Mouse (Mus musculus) heart, adult 2 months (tissue): ENCODE measurements around the gene Tpgs1. TPM values are rescaled to one million over a fixed set of nuclear protein-coding genes. Genes with fewer than 3 reads are reported as not detected.

ENCODE experiments used
- DNase-seq, 2 experiments: peaks; one replicate each; pipeline ENCODE4 v3.0.0; 2021
- H3K27ac ChIP-seq: fragments of 200-600 bp; 2 replicates; pipeline ENCODE4 v1.8.1; 2022
- H3K27me3 ChIP-seq: fragments of 200-500 bp; 2 replicates; pipeline ENCODE4 v1.6.1; 2012; ENCODE audit warnings: mild to moderate bottlenecking, low read length, inconsistent platforms, mixed read lengths; ENCODE audit not compliant: control insufficient read depth, insufficient read depth
- H3K36me3 ChIP-seq: fragments of 200-500 bp; 2 replicates; pipeline ENCODE4 v1.6.1; 2012; ENCODE audit warnings: low read length, inconsistent platforms; ENCODE audit not compliant: control insufficient read depth, insufficient read depth
- H3K4me1 ChIP-seq: fragments of 200-500 bp; 2 replicates; pipeline ENCODE4 v1.6.1; 2011; ENCODE audit warnings: low read length; ENCODE audit not compliant: control insufficient read depth, insufficient read depth
- H3K4me3 ChIP-seq: fragments of 200-600 bp; 2 replicates; pipeline ENCODE4 v1.8.1; 2022
- H3K79me2 ChIP-seq: fragments of 200-500 bp; replicated peaks from 2 replicates; pipeline ENCODE4 v1.6.1; 2012; ENCODE audit warnings: mild to moderate bottlenecking, inconsistent platforms, low read length, moderate library complexity, mixed read lengths; ENCODE audit not compliant: control insufficient read depth, insufficient read depth
- H3K9ac ChIP-seq: fragments of 200-500 bp; 2 replicates; pipeline ENCODE4 v1.6.1; 2012; ENCODE audit warnings: low read depth, mild to moderate bottlenecking, control low read depth, inconsistent platforms, low read length, mixed read lengths
- CTCF ChIP-seq: fragments of 200-600 bp; IDR thresholded peaks from 2 replicates; pipeline ENCODE4 v1.8.1; 2022; ENCODE audit warnings: antibody characterized with exemption, mild to moderate bottlenecking, moderate library complexity
- EP300 ChIP-seq: fragments of 200-500 bp; IDR thresholded peaks from 2 replicates; pipeline ENCODE4 v1.6.1; 2011; ENCODE audit warnings: low read depth, low read length, control low read depth; ENCODE audit not compliant: insufficient read depth
- POLR2A ChIP-seq: fragments of 200-500 bp; IDR thresholded peaks from 2 replicates; pipeline ENCODE4 v1.6.1; 2011; ENCODE audit warnings: mild to moderate bottlenecking, low read depth, low read length, control low read depth; ENCODE audit not compliant: insufficient read depth
- WGBS: fragments of 180-500 bp; shearing (Covaris S2); methylation state at CpG from one replicate; pipeline ENCODE4 v1.1.7; 2018; 5-methylcytosine and 5-hydroxymethylcytosine counted together
- intact Hi-C: fragments of 180-260 bp; cut with DNase I; formaldehyde crosslinking; loops from one replicate; pipeline ENCODE4 v1.15.1; 2025
- polyA plus RNA-seq: library from polyadenylated mRNA; depleted of rRNA; stranded (reverse); fragments of >200 nt; gene quantifications from 2 replicates; pipeline ENCODE4 v1.2.3, GENCODE M21; 2012
- total RNA-seq, 2 experiments: library from RNA; stranded (reverse); gene quantifications; 2 replicates each; pipeline ENCODE4 v1.2.3; 2021

The Tpgs1 gene
- total and polyA plus RNA-seq, 3 experiments: 16.5 to 28.1 (median 18.8) TPM

DNA sequence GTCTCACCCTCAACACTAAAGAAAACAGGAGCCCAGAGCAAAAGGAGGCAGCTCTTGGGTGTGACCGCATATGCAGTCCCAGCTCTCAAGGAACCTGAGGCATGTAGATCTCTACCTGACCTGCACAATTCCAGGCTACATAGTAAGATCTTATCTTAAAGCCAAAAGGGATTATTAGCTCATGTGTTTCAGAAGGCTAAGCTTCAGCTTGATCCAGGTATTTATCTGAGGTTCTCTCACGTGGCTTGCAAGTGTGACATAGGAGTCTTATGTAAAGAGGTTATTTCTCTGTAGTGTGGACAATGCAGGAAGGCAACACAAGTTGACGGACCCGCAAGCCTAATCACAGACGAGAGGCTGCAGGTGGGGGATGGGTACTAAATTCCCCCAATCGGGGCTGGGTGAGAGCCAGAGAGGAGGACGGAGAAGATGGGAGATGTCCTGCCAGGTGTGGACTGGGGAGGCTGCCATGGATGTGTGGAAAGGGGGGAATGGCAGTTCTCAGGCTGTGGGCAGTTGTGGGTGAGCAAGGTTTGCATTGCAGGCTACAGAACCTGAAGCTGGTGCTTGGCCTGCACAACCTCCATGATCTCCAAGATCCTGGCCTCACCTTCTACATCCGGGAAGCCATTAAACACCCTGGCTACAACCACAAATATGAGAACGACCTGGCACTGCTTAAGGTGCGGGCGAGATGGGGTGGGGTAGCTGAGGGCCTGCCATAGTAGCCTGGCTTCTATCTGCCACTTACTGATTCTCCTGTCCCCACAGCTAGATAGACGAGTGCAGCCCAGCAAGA lies 24.6 kb downstream of the Tpgs1 start:
- Histone ChIP-seq H3K4me3 (no peak overlapping the region), H3K27ac (peak overlapping the region; percentile 85), H3K9ac (peak overlapping the region; percentile 24; the same call in 1 of the 2 replicates), H3K79me2 (no peaks in the 10 kb centered on the region), H3K4me1 (peaks cover 13% of the 10 kb centered on the region), H3K27me3 (no peaks in the 10 kb centered on the region), H3K36me3 (no peaks in the 10 kb centered on the region)
- TF ChIP-seq POLR2A (no peak), CTCF (no peak), EP300 (no peak)
- DNase-seq: no peak
- intact Hi-C loops: loop anchor here (2.0 kb wide), 1 partner anchor 95 kb away; no protein-coding TSS in a partner anchor
- 55% methylated on average over 12 of the region's 12 CpGs for WGBS

DNA sequence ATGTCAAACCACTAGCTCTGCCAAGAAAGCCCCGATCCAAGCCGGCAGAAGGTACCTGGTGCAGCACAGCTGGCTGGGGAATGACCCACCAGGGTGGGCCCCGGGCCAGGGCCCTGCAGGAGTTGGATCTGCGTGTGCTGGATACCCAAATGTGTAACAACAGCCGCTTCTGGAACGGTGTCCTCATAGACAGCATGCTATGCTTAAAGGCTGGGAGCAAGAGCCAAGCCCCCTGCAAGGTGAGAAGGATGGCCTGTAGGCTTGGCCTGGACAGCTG lies 25.1 kb downstream of the Tpgs1 start:
- Histone ChIP-seq H3K79me2 (no peaks in the 10 kb centered on the region), H3K27ac (peak overlapping the region; percentile 85), H3K9ac (peak overlapping the region; percentile 27), H3K4me1 (peaks cover 13% of the 10 kb centered on the region), H3K36me3 (no peaks in the 10 kb centered on the region), H3K4me3 (no peak overlapping the region), H3K27me3 (no peaks in the 10 kb centered on the region)
- intact Hi-C loops: loop anchor here (2.0 kb wide), 1 partner anchor 94 kb away; no protein-coding TSS in a partner anchor
- TF ChIP-seq POLR2A (no peak), EP300 (no peak), CTCF (no peak)
- WGBS: 56% methylated on average over 6 of the region's 6 CpGs
- no peak for DNase-seq

DNA sequence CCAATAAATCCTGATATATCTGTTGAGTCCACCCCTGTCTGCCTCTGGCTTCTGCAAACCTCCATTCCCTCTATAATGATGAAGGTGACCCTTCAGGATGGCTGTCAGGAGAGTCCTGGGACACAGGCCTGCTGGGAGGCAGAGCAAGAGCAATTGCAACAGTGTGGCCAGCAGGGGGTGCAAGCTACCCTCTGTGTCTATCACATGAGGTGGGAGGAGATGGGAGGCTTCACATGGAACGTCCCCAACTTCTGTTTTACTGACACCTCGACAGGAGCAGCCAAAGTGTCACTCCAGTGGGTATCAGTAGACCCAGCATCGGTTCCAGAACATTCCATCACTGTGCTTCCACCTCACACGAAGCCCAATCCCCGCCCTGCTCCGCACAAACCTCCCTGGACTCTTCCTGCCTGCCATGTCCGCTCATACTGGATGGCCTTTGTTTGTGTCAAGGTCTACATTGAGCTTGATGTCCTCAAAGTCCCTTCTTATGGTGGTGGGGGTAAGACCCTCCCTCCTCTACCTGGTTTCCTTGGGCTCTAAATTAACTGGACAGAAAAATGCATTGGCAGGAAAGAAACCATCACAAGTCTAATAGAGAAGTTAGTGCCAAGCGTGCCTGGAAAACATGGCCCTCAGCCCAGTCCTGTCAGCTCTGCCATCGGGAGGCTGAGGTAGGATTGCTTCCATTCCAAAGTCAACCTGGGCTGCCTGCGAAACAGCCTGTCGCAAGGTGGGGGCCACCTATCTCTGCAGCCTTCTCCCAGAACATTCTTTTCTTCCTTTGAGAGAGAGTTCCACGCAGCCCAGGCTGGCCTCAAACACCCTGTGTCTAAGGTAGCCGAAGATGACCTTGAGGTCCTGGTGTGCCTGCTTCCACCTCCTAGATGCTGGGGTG lies 26.3 kb downstream of the Tpgs1 start:
- H3K9ac ChIP-seq: no peak overlapping the region
- TF ChIP-seq CTCF (peak; percentile 93), EP300 (peak; percentile 95), POLR2A (peak; percentile 43; the same call in 1 of the 2 replicates)
- peak overlapping the region; percentile 85 for H3K27ac ChIP-seq
- no peaks in the 10 kb centered on the region for H3K79me2 ChIP-seq
- intact Hi-C loops: loop anchor here (2.0 kb wide), 1 partner anchor 93 kb away; no protein-coding TSS in a partner anchor
- H3K4me1 ChIP-seq: peaks cover 13% of the 10 kb centered on the region
- H3K36me3 ChIP-seq: no peaks in the 10 kb centered on the region
- DNase-seq: peak; percentile 85 to 86
- WGBS: 26% methylated on average over 13 of the region's 13 CpGs
- no peak overlapping the region for H3K4me3 ChIP-seq
- no peaks in the 10 kb centered on the region for H3K27me3 ChIP-seq

DNA sequence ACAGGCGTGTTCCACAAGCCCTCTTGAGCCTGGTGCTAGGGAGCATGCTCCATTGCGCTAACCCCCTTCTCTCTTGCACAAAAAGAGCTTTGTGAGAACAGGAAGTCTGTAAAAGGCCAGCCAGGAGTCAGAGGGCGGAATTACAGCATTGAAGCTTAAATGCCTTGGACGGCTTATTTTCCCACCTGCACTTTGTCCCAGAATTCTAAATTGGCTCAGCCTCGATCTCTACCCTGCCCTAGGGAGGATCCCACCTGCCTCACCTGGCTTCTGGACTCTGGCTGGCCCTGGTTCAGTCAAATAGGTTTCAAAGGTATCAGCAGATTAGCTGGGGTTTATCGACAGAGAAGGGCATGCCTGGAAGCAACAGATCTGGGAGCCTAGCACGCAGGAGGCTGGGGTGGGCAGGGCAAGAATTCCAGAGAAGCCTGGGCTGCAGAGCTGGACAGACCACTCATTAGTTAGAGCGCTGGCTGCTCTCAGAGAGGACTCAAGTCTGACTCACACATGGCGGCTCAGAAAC lies 27.0 kb downstream of the Tpgs1 start:
- Histone ChIP-seq H3K9ac (no peak overlapping the region), H3K4me3 (no peak overlapping the region), H3K27me3 (no peaks in the 10 kb centered on the region), H3K4me1 (peaks cover 15% of the 10 kb centered on the region), H3K27ac (peak overlapping the region; percentile 85), H3K79me2 (no peaks in the 10 kb centered on the region), H3K36me3 (no peaks in the 10 kb centered on the region)
- TF ChIP-seq POLR2A (no peak), EP300 (no peak), CTCF (no peak)
- peak in 1 of 2 experiments; percentile 60 for DNase-seq
- intact Hi-C loops: no loop called here
- WGBS: 24% methylated on average over 9 of the region's 9 CpGs

DNA sequence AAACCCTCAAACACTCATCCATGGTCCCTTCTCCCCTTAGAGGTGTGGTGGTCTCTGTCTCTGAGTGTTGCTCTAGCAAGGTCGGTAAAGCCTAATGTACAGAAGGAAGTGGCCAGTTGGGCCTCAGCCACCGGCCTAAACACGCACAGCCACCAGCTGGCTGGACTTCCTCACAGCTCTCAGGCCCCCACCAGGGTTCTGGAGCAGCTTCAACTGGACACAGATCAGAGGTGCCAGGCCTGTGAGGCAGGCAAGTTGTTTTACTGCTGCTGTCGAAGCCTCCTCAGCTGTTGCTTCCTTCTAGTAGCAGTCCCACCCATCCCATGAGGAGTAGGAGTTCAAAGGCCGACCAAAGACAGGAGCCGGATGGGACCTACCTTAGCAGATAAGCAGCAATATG lies 28.7 kb downstream of the Tpgs1 start:
- WGBS: 31% methylated on average over 6 of the region's 6 CpGs

DNA sequence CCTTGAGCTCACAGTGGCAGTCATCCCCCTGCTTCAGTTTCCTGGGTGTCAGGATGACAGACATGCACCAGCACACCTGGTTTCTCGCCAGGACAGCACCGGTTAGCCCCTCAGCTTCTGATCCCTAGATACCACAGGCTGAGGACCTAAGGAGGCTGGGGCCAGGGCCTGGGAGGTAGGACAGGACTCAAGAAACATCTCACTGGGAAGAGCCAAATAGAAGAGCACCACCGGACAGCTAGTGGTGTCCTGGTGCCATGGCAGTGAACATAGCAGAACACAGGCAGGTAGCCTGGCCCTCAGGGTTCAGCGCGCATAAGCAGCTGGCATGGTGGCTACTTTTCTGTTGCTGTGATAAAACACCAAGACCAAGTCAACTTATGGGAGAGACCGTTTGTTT lies 29.3 kb downstream of the Tpgs1 start:
- Histone ChIP-seq H3K79me2 (no peaks in the 10 kb centered on the region), H3K4me1 (peaks cover 17% of the 10 kb centered on the region), H3K4me3 (no peak overlapping the region), H3K9ac (no peak overlapping the region), H3K27ac (no peak overlapping the region), H3K27me3 (no peaks in the 10 kb centered on the region), H3K36me3 (no peaks in the 10 kb centered on the region)
- intact Hi-C loops: no loop called here
- no peak for TF ChIP-seq EP300
- no peak for TF ChIP-seq CTCF
- TF ChIP-seq POLR2A: no peak
- 89% methylated on average over 6 of the region's 6 CpGs for WGBS
- peak in 1 of 2 experiments; percentile 3 for DNase-seq

More for the DNA sequence above, 28.7 kb downstream of the Tpgs1 start:
- TF ChIP-seq POLR2A: no peak
- no peak overlapping the region for H3K9ac ChIP-seq
- DNase-seq: no peak
- no peaks in the 10 kb centered on the region for H3K79me2 ChIP-seq
- H3K36me3 ChIP-seq: no peaks in the 10 kb centered on the region
- peak overlapping the region; percentile 85 for H3K27ac ChIP-seq
- peaks cover 17% of the 10 kb centered on the region for H3K4me1 ChIP-seq
- no peak overlapping the region for H3K4me3 ChIP-seq
- H3K27me3 ChIP-seq: no peaks in the 10 kb centered on the region
- intact Hi-C loops: no loop called here
